Mouse (Mus musculus) telencephalon, adult 2 months (tissue): ENCODE results near the gene Hdac11.
"Not testable (repeated sequence)": the region's sequence is repeated elsewhere in the genome, so short reads cannot be mapped to it uniquely, and the experiment has no call there.

ENCODE experiments used
- DNase-seq: peaks from one replicate; pipeline ENCODE4 v3.0.0-alpha.2; 2011; ENCODE audit warnings: low read depth, low spot score

Gene Hdac11

GRCm38 (mm10) chr6:91156554-91157236 is at the start of gene Hdac11:
Gene Hdac11, plus strand, starts transcription at chr6:91156665.
- peak; percentile 95 for DNase-seq

DNA sequence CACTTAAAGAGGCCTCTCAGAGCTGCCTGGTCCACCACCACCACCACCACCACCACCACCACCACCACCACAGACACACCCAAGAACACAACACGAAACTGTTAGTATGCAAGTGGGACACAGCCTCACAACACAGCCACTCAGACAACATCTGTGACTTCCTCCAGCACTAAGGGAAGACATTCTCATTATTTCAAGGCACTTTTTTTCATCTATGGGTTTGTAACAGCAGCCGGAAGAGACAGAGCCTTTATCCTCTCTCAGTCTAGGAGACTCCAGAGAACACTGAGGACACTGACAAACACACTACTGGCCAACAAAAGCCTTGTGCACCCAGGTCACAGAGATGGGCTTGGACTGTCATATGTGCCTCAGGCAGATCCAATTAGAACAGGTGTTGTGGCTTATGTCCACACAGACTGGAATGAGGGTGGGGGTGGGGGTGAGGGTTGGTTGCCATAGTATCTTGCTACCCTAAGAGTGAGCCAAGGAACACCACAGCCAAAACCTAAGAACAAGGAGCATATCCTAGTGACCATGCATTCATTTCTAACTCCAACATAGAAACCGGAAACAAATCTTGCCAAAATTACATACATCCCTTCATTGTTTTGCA is 48.1 kb upstream of the Hdac11 start:
- DNase-seq: no peak

- DNase-seq: no peak
Observed at GRCm38 (mm10) chr6:91108917-91109450, 47.5 kb upstream of the Hdac11 start.

- DNase-seq: no peak
Observed at GRCm38 (mm10) chr6:91109489-91109888, 47.0 kb upstream of the Hdac11 start.

DNA sequence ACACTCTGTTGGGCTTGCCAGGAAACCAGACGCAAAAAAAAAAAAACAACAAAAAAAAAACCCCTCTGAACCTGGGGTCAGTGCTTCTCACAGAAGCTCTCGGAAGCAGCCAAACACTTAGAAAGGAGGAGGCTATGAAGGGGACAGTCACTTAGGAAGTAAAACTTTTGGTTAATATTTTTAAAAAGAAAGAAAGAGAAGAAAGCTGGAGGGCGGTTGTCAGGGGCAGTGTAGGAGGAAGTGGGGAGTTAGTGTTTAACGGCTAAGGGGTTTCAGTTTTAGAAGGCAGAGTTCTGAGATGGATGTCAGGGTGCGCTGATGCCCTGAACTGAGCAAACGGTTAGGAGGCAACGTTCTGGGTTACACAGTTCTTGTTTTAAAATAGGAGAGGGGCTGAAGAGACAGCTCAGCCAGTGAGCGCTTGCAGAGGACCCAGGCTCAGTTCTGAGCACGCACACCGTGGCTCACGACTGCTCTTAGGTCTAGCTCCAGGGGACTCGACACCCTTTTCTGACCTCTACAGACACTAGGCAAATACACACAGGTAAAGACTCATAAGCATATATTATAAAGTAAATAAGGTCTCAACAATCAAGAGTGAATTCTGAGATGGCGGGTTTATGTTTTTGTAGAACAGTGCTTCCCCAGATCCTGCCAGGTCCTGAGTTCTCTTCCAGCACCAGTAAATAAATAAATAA is 46.0 kb upstream of the Hdac11 start:
- DNase-seq: no peak

- no peak for DNase-seq
Observed at GRCm38 (mm10) chr6:91111141-91111953, 45.1 kb upstream of the Hdac11 start.

- DNase-seq: no peak
Observed at GRCm38 (mm10) chr6:91111954-91112252, 44.6 kb upstream of the Hdac11 start.

GRCm38 (mm10) chr6:91114716-91115115 is 41.7 kb upstream of the Hdac11 start:
- DNase-seq: no peak

DNA sequence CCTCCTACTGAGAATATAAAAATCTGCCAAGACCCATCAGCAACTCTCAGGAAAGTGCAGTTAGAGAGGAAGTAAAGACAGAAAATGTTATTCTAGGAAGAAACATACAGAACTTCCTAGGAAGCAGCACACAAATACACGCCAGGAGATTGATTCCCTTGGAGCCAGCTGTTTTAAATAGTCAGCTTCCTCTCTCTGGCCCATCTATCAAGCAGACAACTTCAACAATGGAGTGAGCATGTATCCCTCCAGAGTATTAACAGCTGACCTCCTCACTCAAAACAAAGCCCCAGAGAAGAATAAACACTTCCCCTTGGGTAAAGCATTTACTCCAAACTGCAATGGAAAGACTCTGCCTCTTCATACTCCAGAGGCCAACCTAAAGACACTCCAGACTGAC is 41.3 kb upstream of the Hdac11 start:
- DNase-seq: no peak

DNA sequence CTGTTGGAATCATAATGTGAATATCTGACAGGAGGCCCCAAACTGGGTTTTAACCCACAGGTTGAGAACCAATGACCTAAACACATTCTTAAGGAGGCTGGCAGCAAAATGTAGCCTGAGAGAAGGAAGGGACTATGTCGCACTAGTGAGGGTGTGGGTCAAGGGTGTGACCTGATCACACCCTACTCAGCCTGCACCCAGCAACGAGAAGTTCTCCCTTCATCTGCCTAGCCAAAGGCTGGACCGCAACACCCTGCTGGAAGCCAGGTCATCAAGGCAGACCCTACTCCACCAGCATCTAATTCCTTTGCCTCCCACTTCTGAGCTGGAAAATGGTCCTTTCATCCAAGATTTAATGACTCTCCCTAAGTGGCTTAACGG is 40.6 kb upstream of the Hdac11 start:
- DNase-seq: no peak

GRCm38 (mm10) chr6:91116244-91117145 is 40.0 kb upstream of the Hdac11 start, which contains the start of gene Nup210:
Gene Nup210, minus strand, starts transcription at chr6:91116829.
- peak; percentile 95 for DNase-seq

- DNase-seq: no peak
Observed at GRCm38 (mm10) chr6:91117149-91117548, 39.3 kb upstream of the Hdac11 start.

- no peak for DNase-seq
Observed at GRCm38 (mm10) chr6:91118526-91118925, 37.9 kb upstream of the Hdac11 start.

DNA sequence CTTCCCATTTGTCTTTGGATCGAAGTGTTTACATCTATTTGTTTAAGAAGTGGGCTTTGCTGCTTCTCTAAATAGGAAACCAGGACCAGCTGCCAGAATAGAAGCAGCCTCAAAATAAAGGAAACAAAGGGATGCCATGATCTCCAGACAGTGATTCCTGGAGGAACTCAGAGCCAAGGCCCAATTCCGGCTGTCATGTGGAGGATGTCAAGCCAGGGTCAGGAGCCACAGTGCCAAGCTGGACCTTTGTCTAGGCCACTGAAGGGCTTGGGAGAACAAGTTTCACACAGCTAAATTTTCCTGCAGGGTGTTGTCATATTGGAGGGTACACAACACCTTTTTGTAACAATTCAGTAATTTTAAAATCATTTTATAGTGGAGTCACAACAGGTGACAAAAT is 36.3 kb upstream of the Hdac11 start:
- no peak for DNase-seq

- not testable (repeated sequence) for DNase-seq
Observed at GRCm38 (mm10) chr6:91121089-91121488, 35.4 kb upstream of the Hdac11 start.

DNA sequence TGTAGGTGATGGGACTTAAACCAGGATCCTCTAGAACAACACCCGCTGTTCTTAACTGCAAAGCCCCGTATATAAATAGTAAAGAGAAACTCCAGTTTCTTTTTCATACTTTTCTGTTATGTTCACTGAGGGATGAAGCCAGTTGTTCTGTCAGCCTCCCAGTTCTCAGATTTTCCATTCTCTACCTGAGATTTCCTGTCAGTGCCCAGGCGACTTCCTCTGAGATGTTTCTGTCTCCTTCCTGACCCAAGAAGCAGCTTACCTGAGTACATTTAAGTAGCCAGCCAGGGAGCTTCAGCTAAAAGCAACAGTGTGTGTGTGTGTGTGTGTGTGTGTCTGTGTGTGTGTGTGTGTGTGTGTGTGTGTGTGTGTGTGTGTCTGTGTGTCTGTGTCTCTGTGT is 33.0 kb upstream of the Hdac11 start:
- DNase-seq: no peak

GRCm38 (mm10) chr6:91124286-91125227 is 31.9 kb upstream of the Hdac11 start:
- no peak for DNase-seq

GRCm38 (mm10) chr6:91125228-91125585 is 31.3 kb upstream of the Hdac11 start:
- no peak for DNase-seq

DNA sequence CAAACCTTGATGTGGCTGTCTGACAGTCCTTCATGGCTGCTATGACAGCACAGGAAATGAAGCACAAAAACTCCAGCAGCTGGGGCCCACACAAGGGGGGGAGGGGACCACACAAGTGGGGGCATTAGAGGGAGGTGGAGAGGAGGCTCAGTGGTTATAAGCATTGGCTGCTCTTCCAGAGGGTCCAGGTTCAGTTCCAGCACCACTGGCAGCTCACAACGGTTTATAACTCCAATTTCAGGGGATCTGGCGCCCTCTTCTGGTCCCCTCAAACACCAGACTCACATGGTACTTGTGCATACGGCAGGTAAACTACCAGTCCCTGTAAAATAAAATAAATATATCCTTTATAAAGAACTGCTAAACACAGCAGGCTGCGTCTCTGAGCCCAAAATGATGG is 27.5 kb upstream of the Hdac11 start:
- no peak for DNase-seq

- no peak for DNase-seq
Observed at GRCm38 (mm10) chr6:91130856-91131255, 25.6 kb upstream of the Hdac11 start.
